Mouse (Mus musculus): Measurements from ENCODE around the gene Lim2. TPM values are rescaled to one million over a fixed set of nuclear protein-coding genes. Genes with fewer than 3 reads are reported as not detected.
"Not testable (repeated sequence)": the region's sequence is repeated elsewhere in the genome, so short reads cannot be mapped to it uniquely, and the experiment has no call there.

Gene Lim2
- not detected in 2 replicates for polyA plus RNA-seq (2015; fragmentation: Nextera tagmentation; extraction: Ambion mirVana)

DNA sequence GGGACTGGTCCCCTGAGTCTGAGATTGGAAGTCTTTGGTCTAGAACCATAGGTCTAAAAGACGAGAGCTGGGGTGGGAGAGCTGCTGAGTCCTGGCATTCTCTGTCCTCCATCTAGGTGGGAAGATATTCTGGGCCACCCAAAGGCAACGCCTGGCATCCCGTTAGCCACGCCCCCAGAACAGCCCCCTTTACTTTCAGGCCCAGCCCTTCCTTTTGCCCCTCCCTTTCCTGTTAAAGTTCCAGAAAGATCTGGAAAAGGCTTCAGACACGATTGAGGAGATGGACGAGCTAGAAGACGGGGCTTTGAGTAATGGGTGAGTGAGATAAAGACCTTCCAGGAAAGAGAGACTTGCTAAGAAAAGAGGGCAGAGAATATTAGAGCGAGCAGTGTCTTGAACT, at the start of gene Lim2:
Gene Lim2 (plus strand): TSS at position 265 of the 400 bp plus-strand sequence.
- H3K4me2 ChIP-seq (ENCODE audit: low read depth, low read length), result no peak within 1 kb of the TSS
- H3K4me1 ChIP-seq (ENCODE audit: control insufficient read depth, low read depth, low read length), result peaks cover 3% of the 10 kb centered on the region; the same call in 1 of the 2 replicates
- H3K9ac ChIP-seq (ENCODE audit: low read depth, low read length), result no peak within 1 kb of the TSS
- ATAC-seq (ENCODE audit: low read depth), result no peak
- WGBS (ENCODE audit: insufficient replicate concordance), result 55% methylated on average over 8 of the region's 8 CpGs
- H3K27ac ChIP-seq (ENCODE audit: low read length), result no peak within 1 kb of the TSS
- no peaks in the 10 kb centered on the region for H3K27me3 ChIP-seq (ENCODE audit: control insufficient read depth, insufficient read depth, low read depth, low read length)
- no peak within 1 kb of the TSS for H3K4me3 ChIP-seq (ENCODE audit: low read depth, low read length)
- H3K36me3 ChIP-seq (ENCODE audit: control insufficient read depth, insufficient read depth), result no peaks in the 10 kb centered on the region
- no peaks in the 10 kb centered on the region for H3K9me3 ChIP-seq (replicated peaks; ENCODE audit: control insufficient read depth, low read length)

DNA sequence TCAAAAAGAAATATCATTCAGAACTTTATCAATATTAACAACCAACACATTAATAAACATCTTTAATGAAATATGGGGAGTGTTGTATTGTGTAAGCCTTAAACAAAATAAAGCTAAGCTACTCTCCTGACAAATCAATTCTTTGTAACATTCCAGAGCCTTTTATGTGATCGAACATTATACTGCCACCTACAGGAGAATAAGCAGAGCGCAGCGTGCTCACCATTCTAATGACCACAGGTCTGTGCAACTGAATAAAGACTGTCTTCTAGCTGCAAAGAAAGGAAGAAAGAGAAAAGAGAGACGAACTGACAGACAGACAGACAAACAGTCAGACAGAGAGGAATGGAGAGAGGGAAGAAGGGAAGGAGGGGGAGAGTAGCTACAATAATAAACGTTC, 49.2 kb upstream of the Lim2 start:
- no peak overlapping the region for H3K4me3 ChIP-seq (ENCODE audit: low read depth, low read length)
- no peak for ATAC-seq (ENCODE audit: low read depth)
- H3K36me3 ChIP-seq (ENCODE audit: control insufficient read depth, insufficient read depth), result no peaks in the 10 kb centered on the region
- no peak overlapping the region for H3K9ac ChIP-seq (ENCODE audit: low read depth, low read length)
- H3K4me2 ChIP-seq (ENCODE audit: low read depth, low read length), result no peak overlapping the region
- no peaks in the 10 kb centered on the region for H3K27me3 ChIP-seq (ENCODE audit: control insufficient read depth, insufficient read depth, low read depth, low read length)
- H3K27ac ChIP-seq (ENCODE audit: low read length), result no peak overlapping the region
- 7% methylated on average over 5 of the region's 5 CpGs for WGBS (ENCODE audit: insufficient replicate concordance)
- no peaks in the 10 kb centered on the region for H3K9me3 ChIP-seq (replicated peaks; ENCODE audit: control insufficient read depth, low read length)
- no peaks in the 10 kb centered on the region for H3K4me1 ChIP-seq (ENCODE audit: control insufficient read depth, low read depth, low read length)

DNA sequence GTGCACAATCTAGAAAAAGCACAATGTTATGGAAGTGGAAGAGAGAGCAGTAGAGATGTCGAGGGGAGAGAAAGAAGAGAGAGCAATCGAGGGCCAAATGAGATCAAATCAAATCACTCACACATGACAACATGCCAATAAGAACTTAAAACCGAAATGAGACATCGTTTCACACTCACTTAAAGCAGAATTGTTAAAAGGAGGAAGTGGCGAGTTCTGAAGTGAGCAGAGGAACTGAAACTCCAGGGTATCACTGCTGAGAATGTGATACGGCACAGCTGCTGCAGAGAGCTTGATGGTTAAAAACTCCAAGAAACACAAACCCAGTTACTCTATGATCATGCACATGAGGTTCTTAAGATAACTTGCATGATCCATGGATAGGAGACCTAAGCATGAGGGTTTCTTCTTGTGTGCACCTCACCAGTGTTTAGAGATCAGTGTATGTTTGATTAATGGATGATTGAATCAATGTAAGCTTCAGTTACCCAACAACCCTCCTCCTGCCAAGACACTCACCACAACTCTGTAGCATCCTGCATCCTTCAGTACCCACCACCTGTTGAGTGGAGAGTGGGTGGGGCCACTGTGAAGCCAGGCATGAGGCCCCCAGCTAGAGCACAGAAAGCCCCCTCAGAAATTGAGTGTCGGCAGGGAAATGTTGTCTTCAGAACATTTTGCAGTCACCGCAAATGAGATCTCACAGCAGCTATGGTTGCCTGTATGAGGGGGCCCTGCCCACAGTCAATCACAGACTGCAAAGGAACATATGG, 34.9 kb upstream of the Lim2 start:
- no peaks in the 10 kb centered on the region for H3K36me3 ChIP-seq (ENCODE audit: control insufficient read depth, insufficient read depth)
- no peak overlapping the region for H3K4me2 ChIP-seq (ENCODE audit: low read depth, low read length)
- no peaks in the 10 kb centered on the region for H3K27me3 ChIP-seq (ENCODE audit: control insufficient read depth, insufficient read depth, low read depth, low read length)
- H3K9me3 ChIP-seq (replicated peaks; ENCODE audit: control insufficient read depth, low read length), result no peaks in the 10 kb centered on the region
- no peak overlapping the region for H3K9ac ChIP-seq (ENCODE audit: low read depth, low read length)
- no peak for ATAC-seq (ENCODE audit: low read depth)
- H3K27ac ChIP-seq (ENCODE audit: low read length), result no peak overlapping the region
- no peaks in the 10 kb centered on the region for H3K4me1 ChIP-seq (ENCODE audit: control insufficient read depth, low read depth, low read length)
- WGBS (ENCODE audit: insufficient replicate concordance), result 30% methylated on average over 8 of the region's 8 CpGs
- no peak overlapping the region for H3K4me3 ChIP-seq (ENCODE audit: low read depth, low read length)

DNA sequence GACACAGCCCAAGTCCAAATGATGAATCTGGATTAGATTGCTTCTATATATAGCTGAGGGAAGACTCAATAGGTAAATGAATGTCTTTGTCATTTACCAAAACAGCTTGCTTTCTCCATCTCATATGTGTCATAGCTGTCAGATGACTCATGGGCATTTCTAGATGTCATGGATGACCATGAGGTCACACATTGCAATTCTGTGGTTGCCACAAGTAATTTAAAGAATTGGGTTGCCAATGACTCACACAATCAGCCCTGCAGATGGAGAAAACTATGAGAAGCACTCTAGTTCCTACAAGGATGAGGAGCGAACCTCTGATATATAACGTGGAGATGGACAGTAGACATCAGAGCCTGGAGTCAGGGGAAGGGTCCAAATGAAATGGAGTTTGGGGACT, 28.0 kb upstream of the Lim2 start:
- Histone ChIP-seq H3K4me3 (ENCODE audit: low read depth, low read length) (no peak overlapping the region), H3K4me1 (ENCODE audit: control insufficient read depth, low read depth, low read length) (no peaks in the 10 kb centered on the region), H3K27me3 (ENCODE audit: control insufficient read depth, insufficient read depth, low read depth, low read length) (no peaks in the 10 kb centered on the region), H3K4me2 (ENCODE audit: low read depth, low read length) (no peak overlapping the region), H3K36me3 (ENCODE audit: control insufficient read depth, insufficient read depth) (no peaks in the 10 kb centered on the region), H3K9me3 (replicated peaks; ENCODE audit: control insufficient read depth, low read length) (no peaks in the 10 kb centered on the region), H3K27ac (ENCODE audit: low read length) (no peak overlapping the region), H3K9ac (ENCODE audit: low read depth, low read length) (no peak overlapping the region)
- 59% methylated on average over 2 of the region's 2 CpGs for WGBS (ENCODE audit: insufficient replicate concordance)
- ATAC-seq (ENCODE audit: low read depth), result no peak

DNA sequence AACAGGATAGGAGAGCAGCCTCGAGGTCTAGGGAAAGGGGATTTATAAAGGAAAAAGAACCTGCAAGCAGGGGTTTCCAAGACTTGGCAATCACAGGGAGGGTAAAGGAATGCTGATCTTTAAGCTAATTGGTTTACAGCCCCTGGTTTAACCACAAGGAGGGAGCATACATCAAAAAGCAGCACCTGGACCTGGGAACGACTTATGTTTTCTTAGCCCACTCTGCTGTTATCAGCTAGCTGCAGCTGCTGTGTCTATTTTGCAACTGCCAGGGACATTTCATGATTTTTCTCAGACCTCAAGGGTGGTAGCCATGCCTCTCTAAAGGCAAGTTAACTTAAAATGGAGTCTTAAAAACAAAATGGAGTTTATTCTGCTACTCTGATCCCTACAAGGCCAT, 24.8 kb upstream of the Lim2 start:
- Histone ChIP-seq H3K27ac (ENCODE audit: low read length) (no peak overlapping the region), H3K4me3 (ENCODE audit: low read depth, low read length) (no peak overlapping the region), H3K27me3 (ENCODE audit: control insufficient read depth, insufficient read depth, low read depth, low read length) (no peaks in the 10 kb centered on the region), H3K4me1 (ENCODE audit: control insufficient read depth, low read depth, low read length) (no peaks in the 10 kb centered on the region), H3K9ac (ENCODE audit: low read depth, low read length) (no peak overlapping the region), H3K36me3 (ENCODE audit: control insufficient read depth, insufficient read depth) (no peaks in the 10 kb centered on the region), H3K9me3 (replicated peaks; ENCODE audit: control insufficient read depth, low read length) (no peaks in the 10 kb centered on the region), H3K4me2 (ENCODE audit: low read depth, low read length) (no peak overlapping the region)
- 13% methylated on average over 2 of the region's 2 CpGs for WGBS (ENCODE audit: insufficient replicate concordance)
- ATAC-seq (ENCODE audit: low read depth), result no peak

DNA sequence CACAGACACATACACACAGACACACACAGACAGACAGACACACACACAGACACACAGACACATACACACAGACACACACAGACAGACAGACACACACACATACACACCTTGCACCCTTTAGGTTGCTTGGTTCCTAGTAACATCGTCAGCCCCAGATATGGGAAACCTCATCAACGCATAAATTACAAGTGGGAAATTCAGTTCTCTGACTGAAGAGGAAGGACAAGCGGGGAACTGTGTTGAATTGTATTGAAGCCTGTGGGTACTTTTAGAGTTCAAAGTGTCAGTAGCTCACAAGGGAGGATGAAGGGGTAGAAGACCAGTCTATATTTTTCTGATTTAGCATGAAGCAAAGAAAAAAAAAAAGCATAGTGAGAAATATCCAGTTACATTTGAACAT, 19.9 kb upstream of the Lim2 start:
- H3K4me1 ChIP-seq (ENCODE audit: control insufficient read depth, low read depth, low read length), result no peaks in the 10 kb centered on the region
- WGBS (ENCODE audit: insufficient replicate concordance), result 41% methylated on average over 3 of the region's 3 CpGs
- no peak for ATAC-seq (ENCODE audit: low read depth)
- H3K9me3 ChIP-seq (replicated peaks; ENCODE audit: control insufficient read depth, low read length), result no peaks in the 10 kb centered on the region
- no peak overlapping the region for H3K4me2 ChIP-seq (ENCODE audit: low read depth, low read length)
- no peak overlapping the region for H3K27ac ChIP-seq (ENCODE audit: low read length)
- H3K27me3 ChIP-seq (ENCODE audit: control insufficient read depth, insufficient read depth, low read depth, low read length), result no peaks in the 10 kb centered on the region
- H3K9ac ChIP-seq (ENCODE audit: low read depth, low read length), result no peak overlapping the region
- no peaks in the 10 kb centered on the region for H3K36me3 ChIP-seq (ENCODE audit: control insufficient read depth, insufficient read depth)
- H3K4me3 ChIP-seq (ENCODE audit: low read depth, low read length), result no peak overlapping the region

DNA sequence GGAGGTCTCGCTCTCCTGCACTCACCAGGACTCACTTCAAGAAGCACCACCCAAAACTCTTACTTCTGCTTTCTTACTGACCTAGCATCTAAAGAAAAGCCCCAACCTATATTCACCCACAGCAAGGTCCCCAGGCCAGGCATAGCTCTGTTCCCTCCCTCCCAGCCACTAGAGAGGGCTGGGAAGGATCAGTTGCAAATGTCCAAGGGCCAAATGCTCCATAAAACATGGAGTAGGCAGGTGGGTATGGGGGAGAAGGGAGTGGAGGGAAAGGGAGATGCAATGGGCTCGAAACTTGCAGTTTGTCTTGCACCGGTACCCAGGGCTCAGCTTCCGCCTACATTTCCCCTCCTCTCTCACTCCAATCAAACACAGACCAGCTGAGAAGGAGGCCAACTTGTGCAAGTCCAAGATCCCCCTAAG, 19.3 kb upstream of the Lim2 start, which contains the start of gene Siglecg:
Gene Siglecg (plus strand): TSS at position 74 of the 423 bp plus-strand sequence.
- Histone ChIP-seq H3K27me3 (ENCODE audit: control insufficient read depth, insufficient read depth, low read depth, low read length) (no peaks in the 10 kb centered on the region), H3K4me1 (ENCODE audit: control insufficient read depth, low read depth, low read length) (no peaks in the 10 kb centered on the region), H3K36me3 (ENCODE audit: control insufficient read depth, insufficient read depth) (no peaks in the 10 kb centered on the region), H3K4me2 (ENCODE audit: low read depth, low read length) (no peak within 1 kb of the TSS), H3K9ac (ENCODE audit: low read depth, low read length) (no peak within 1 kb of the TSS), H3K9me3 (replicated peaks; ENCODE audit: control insufficient read depth, low read length) (no peaks in the 10 kb centered on the region), H3K27ac (ENCODE audit: low read length) (no peak within 1 kb of the TSS), H3K4me3 (ENCODE audit: low read depth, low read length) (no peak within 1 kb of the TSS)
- no peak for ATAC-seq (ENCODE audit: low read depth)
- 38% methylated on average over 4 of the region's 4 CpGs for WGBS (ENCODE audit: insufficient replicate concordance)

DNA sequence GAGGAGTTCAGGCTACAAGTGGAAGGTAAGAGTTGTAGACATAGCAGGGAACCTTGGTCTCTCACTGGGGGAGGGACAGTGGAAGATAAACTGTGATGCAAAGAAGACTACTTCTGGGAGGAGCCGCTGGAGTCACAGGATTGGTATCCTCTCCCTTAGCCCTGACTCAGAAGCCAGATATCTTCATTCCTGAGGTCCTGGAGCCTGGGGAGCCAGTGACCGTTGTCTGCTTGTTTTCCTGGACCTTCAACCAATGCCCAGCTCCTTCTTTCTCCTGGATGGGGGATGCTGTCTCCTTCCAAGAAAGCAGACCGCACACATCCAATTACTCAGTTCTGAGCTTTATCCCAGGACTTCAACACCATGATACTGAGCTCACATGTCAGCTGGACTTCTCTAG, 18.4 kb upstream of the Lim2 start:
- no peaks in the 10 kb centered on the region for H3K27me3 ChIP-seq (ENCODE audit: control insufficient read depth, insufficient read depth, low read depth, low read length)
- H3K36me3 ChIP-seq (ENCODE audit: control insufficient read depth, insufficient read depth), result no peaks in the 10 kb centered on the region
- H3K4me2 ChIP-seq (ENCODE audit: low read depth, low read length), result no peak overlapping the region
- no peak overlapping the region for H3K9ac ChIP-seq (ENCODE audit: low read depth, low read length)
- 54% methylated on average over 3 of the region's 3 CpGs for WGBS (ENCODE audit: insufficient replicate concordance)
- no peaks in the 10 kb centered on the region for H3K9me3 ChIP-seq (replicated peaks; ENCODE audit: control insufficient read depth, low read length)
- H3K27ac ChIP-seq (ENCODE audit: low read length), result no peak overlapping the region
- no peaks in the 10 kb centered on the region for H3K4me1 ChIP-seq (ENCODE audit: control insufficient read depth, low read depth, low read length)
- ATAC-seq (ENCODE audit: low read depth), result no peak
- H3K4me3 ChIP-seq (ENCODE audit: low read depth, low read length), result no peak overlapping the region

DNA sequence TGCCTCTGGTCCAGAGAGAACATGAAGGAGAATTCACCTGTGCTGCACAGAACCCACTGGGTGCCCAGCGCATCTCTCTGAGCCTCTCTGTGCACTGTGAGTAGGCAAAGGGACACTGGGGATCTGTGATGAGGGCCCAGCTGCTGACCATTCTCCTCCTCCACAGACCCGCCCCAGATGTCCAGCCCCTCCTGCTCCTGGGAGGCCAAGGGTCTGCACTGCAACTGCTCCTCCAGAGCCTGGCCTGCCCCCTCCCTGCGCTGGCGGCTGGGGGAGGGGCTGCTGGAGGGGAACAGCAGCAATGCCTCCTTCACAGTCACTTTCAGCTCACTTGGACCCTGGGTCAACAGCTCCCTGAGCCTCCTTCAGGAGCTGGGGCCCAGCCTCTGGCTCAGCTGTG, 15.7 kb upstream of the Lim2 start:
- not testable (repeated sequence) for H3K9ac ChIP-seq (ENCODE audit: low read depth, low read length); H3K4me1 ChIP-seq (ENCODE audit: control insufficient read depth, low read depth, low read length); ATAC-seq (ENCODE audit: low read depth); H3K9me3 ChIP-seq (replicated peaks; ENCODE audit: control insufficient read depth, low read length); H3K36me3 ChIP-seq (ENCODE audit: control insufficient read depth, insufficient read depth); H3K27ac ChIP-seq (ENCODE audit: low read length); H3K4me3 ChIP-seq (ENCODE audit: low read depth, low read length); H3K4me2 ChIP-seq (ENCODE audit: low read depth, low read length); H3K27me3 ChIP-seq (ENCODE audit: control insufficient read depth, insufficient read depth, low read depth, low read length)
- WGBS (ENCODE audit: insufficient replicate concordance), result 44% methylated on average over 4 of the region's 4 CpGs
